ENCODE assay signal across 8 mouse cellular contexts in the genomic region with DNA sequence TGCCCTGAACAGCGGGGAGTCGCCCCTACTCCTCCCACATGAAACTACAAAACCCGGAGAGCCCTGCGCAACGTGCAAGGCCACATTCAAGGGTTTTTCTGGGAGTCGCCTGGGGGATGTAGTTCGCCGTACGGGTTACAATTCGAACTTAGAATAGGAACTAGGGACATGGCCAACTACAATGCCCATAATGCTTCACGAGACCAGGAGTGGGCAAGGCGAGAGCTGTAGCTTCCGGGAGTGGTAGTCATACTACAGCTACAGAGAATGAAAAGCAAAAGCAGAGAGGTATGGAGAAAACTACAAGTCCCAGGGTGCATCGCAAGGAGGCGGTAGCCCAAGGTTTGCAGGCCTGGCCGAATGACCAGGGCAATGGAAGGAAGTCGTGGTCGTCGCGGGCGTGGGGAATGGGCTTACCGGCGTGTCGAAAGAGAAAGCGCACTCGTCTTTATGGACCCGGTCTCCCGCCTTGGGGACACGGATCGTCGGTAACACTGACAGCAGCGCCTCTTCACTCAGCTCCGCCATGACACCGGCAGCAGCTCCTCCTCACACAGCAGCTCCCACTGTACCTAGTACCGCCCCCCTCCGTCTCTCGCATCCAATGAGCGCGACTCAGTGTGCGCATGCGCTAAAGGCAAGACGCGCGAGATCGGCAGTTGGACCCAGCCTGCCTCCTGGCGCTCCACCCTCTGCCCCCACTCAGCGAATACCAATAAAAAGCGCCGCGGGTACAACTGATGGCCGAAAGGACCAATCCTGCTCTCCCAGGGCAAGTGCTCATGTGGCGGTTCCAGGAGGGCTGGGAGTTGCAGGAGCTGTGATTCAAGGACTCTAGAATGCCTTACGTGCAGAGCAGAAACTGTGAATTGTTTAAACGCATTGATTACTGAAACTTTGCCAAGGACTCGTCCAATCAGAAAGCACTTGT. TPM values are rescaled to one million over a fixed set of nuclear protein-coding genes. Genes with fewer than 3 reads are reported as not detected.
DNase-seq lines count a peak whose midpoint lies in the region; ATAC-seq and TF ChIP-seq lines count a peak whose summit lies in the region.

Gene Usp5, minus strand, starts transcription at position 617 of the 931 bp plus-strand sequence.
Gene Cdca3, plus strand, starts transcription at position 680 of the 931 bp plus-strand sequence.

- peak within 1 kb of the TSS; percentile 83 for H3K4me2 ChIP-seq in forebrain, embryonic 13.5 days
- peak within 1 kb of the TSS; percentile 92 for H3K4me2 ChIP-seq in liver, postnatal 0 days (ENCODE audit: low read depth, low read length)
- H3K4me2 ChIP-seq in neural tube, embryonic 14.5 days (ENCODE audit: low read depth, low read length): peak within 1 kb of the TSS; percentile 65

- H3K4me3 ChIP-seq in ES-Bruce4 (ENCODE audit: low read depth, low read length): peak within 1 kb of the TSS; percentile 98
- H3K4me3 ChIP-seq in forebrain, embryonic 13.5 days: peak within 1 kb of the TSS; percentile 56
- peak within 1 kb of the TSS; percentile 94 for H3K4me3 ChIP-seq in liver, postnatal 0 days (ENCODE audit: low read depth, low read length)
- H3K4me3 ChIP-seq in neural tube, embryonic 14.5 days (ENCODE audit: low read depth, low read length): peak within 1 kb of the TSS; percentile 47

- ATAC-seq in cerebellum, adult (ENCODE audit: insufficient number of reproducible peaks, low FRiP score, low TSS enrichment): peak; percentile 85
- ATAC-seq in forebrain, embryonic 13.5 days: peak; percentile 95
- peak; percentile 89 for ATAC-seq in liver, postnatal 0 days
- peak; percentile 94 for ATAC-seq in neural tube, embryonic 14.5 days (ENCODE audit: low read depth)

- DNase-seq in heart, postnatal 10 days: peak; percentile 99
- peak; percentile 100 for DNase-seq in large intestine, adult 2 months (ENCODE audit: low read depth, low spot score)
- peak; percentile 98 for DNase-seq in liver, postnatal 0 days
- peak; percentile 96 for DNase-seq in testis, postnatal 10 days (ENCODE audit: low spot score)

- peak within 1 kb of the TSS; percentile 82 for H3K27ac ChIP-seq in ES-Bruce4 (ENCODE audit: insufficient read depth, low read length)
- H3K27ac ChIP-seq in forebrain, embryonic 13.5 days: peak within 1 kb of the TSS; percentile 89
- H3K27ac ChIP-seq in liver, postnatal 0 days (ENCODE audit: low read depth): peak within 1 kb of the TSS; percentile 82
- peak within 1 kb of the TSS; percentile 78 for H3K27ac ChIP-seq in neural tube, embryonic 14.5 days (ENCODE audit: low read depth, low read length)

- WGBS in forebrain, embryonic 13.5 days: under 1% methylated on average over 55 of the region's 55 CpGs
- under 1% methylated on average over 55 of the region's 55 CpGs for WGBS in large intestine, adult 2 months
- WGBS in liver, postnatal 0 days (ENCODE audit: insufficient replicate concordance): under 1% methylated on average over 52 of the region's 55 CpGs
- WGBS in neural tube, embryonic 14.5 days: under 1% methylated on average over 55 of the region's 55 CpGs

- peak within 1 kb of the TSS; percentile 89 for H3K9ac ChIP-seq in ES-Bruce4 (ENCODE audit: low read depth, poor library complexity, severe bottlenecking)
- H3K9ac ChIP-seq in forebrain, embryonic 13.5 days: peak within 1 kb of the TSS; percentile 84
- peak within 1 kb of the TSS; percentile 97 for H3K9ac ChIP-seq in liver, postnatal 0 days (replicated peaks)
- peak within 1 kb of the TSS; percentile 60 for H3K9ac ChIP-seq in neural tube, embryonic 14.5 days (replicated peaks; ENCODE audit: low read depth, low read length)

- TF ChIP-seq EP300 in ES-Bruce4 (IDR thresholded peaks at IDR 0.05; ENCODE audit: insufficient read depth, low read depth, low read length): no peak
- TF ChIP-seq EP300 in liver, postnatal 0 days (IDR thresholded peaks at IDR 0.05; ENCODE audit: low read depth): peak; percentile 49; the same call in 1 of the 2 replicates

- H3K4me1 ChIP-seq in ES-Bruce4 (ENCODE audit: control insufficient read depth, insufficient read depth, low read length): peaks cover 2% of the 10 kb centered on the region
- peaks cover 51% of the 10 kb centered on the region for H3K4me1 ChIP-seq in forebrain, embryonic 13.5 days
- peaks cover 12% of the 10 kb centered on the region for H3K4me1 ChIP-seq in liver, postnatal 0 days (ENCODE audit: insufficient read depth)
- peaks cover 16% of the 10 kb centered on the region for H3K4me1 ChIP-seq in neural tube, embryonic 14.5 days (ENCODE audit: control insufficient read depth, insufficient read depth, low read length)

- intact Hi-C loops in heart, postnatal 10 days (cut with DNase I): loop anchor here (1.0 kb wide), 1 partner anchor 15 kb away; the partner anchor contains the start of gene Tpi1

- H3K36me3 ChIP-seq in ES-Bruce4 (ENCODE audit: control insufficient read depth, insufficient read depth, low read length, poor library complexity, severe bottlenecking): peaks cover 35% of the 10 kb centered on the region
- peaks cover 52% of the 10 kb centered on the region for H3K36me3 ChIP-seq in forebrain, embryonic 13.5 days (ENCODE audit: poor library complexity, severe bottlenecking)
- H3K36me3 ChIP-seq in liver, postnatal 0 days (replicated peaks; ENCODE audit: insufficient read depth, low read length): peaks cover 39% of the 10 kb centered on the region
- peaks cover 19% of the 10 kb centered on the region for H3K36me3 ChIP-seq in neural tube, embryonic 14.5 days (ENCODE audit: control insufficient read depth, insufficient read depth, low read length)

- peak; percentile 44 for TF ChIP-seq POLR2A in ES-Bruce4 (IDR thresholded peaks at IDR 0.05; ENCODE audit: insufficient read depth, low read length)

- TF ChIP-seq CTCF in ES-Bruce4 (IDR thresholded peaks at IDR 0.05; ENCODE audit: low read depth, low read length): no peak
- peak; percentile 30 for TF ChIP-seq CTCF in liver, postnatal 0 days (IDR thresholded peaks at IDR 0.05; ENCODE audit: low read depth)

- H3K9me3 ChIP-seq in ES-Bruce4 (replicated peaks; ENCODE audit: control insufficient read depth, insufficient read depth, low read length, poor library complexity, severe bottlenecking): no peaks in the 10 kb centered on the region
- no peaks in the 10 kb centered on the region for H3K9me3 ChIP-seq in forebrain, embryonic 13.5 days (replicated peaks)
- no peaks in the 10 kb centered on the region for H3K9me3 ChIP-seq in liver, postnatal 0 days (ENCODE audit: low read length)
- H3K9me3 ChIP-seq in neural tube, embryonic 14.5 days (ENCODE audit: control insufficient read depth, low read length): no peaks in the 10 kb centered on the region

- H3K27me3 ChIP-seq in ES-Bruce4 (ENCODE audit: control insufficient read depth, insufficient read depth, low read length, poor library complexity, severe bottlenecking): no peaks in the 10 kb centered on the region
- H3K27me3 ChIP-seq in forebrain, embryonic 13.5 days: no peaks in the 10 kb centered on the region
- H3K27me3 ChIP-seq in liver, postnatal 0 days (ENCODE audit: insufficient read depth, low read length): no peaks in the 10 kb centered on the region
- no peaks in the 10 kb centered on the region for H3K27me3 ChIP-seq in neural tube, embryonic 14.5 days (ENCODE audit: control insufficient read depth, insufficient read depth, low read length)

RNA-seq across cellular contexts. Expression of gene Usp5, which starts in this region (rescaled TPM):
- polyA plus RNA-seq in ES-Bruce4 (2011; ENCODE audit: insufficient read depth, insufficient read length, low read depth, missing spikeins): 80.9 and 85.2 TPM in 2 replicates
- polyA plus RNA-seq in forebrain, embryonic 13.5 days (2015; fragmentation: Nextera tagmentation; extraction: Ambion mirVana): 178 and 203 TPM in 2 replicates
- 10 to 100 TPM; 87.5 to 87.9 TPM for total RNA-seq in heart, postnatal 10 days (2021)
- polyA plus RNA-seq in large intestine, adult 2 months (2012; rRNA removed): 58.3 and 64.0 TPM in 2 replicates
- 32.2 and 36.6 TPM in 2 replicates for polyA plus RNA-seq in liver, postnatal 0 days (2015; fragmentation: Nextera tagmentation; extraction: Ambion mirVana)
- polyA plus RNA-seq in neural tube, embryonic 14.5 days (2014; fragmentation: Nextera tagmentation; extraction: Ambion mirVana): 162 and 171 TPM in 2 replicates

RNA-seq across cellular contexts. Expression of gene Cdca3, which starts in this region (rescaled TPM):
- 162 and 187 TPM in 2 replicates for polyA plus RNA-seq in ES-Bruce4 (2011; ENCODE audit: insufficient read depth, insufficient read length, low read depth, missing spikeins)
- 207 and 217 TPM in 2 replicates for polyA plus RNA-seq in forebrain, embryonic 13.5 days (2015; fragmentation: Nextera tagmentation; extraction: Ambion mirVana)
- 10 to 100 TPM; 19.1 to 23.2 TPM for total RNA-seq in heart, postnatal 10 days (2021)
- polyA plus RNA-seq in large intestine, adult 2 months (2012; rRNA removed): 120 and 146 TPM in 2 replicates
- polyA plus RNA-seq in liver, postnatal 0 days (2015; fragmentation: Nextera tagmentation; extraction: Ambion mirVana): 96.4 and 98.3 TPM in 2 replicates
- 16.8 and 16.9 TPM in 2 replicates for polyA plus RNA-seq in neural tube, embryonic 14.5 days (2014; fragmentation: Nextera tagmentation; extraction: Ambion mirVana)

Comparison
In these comparisons a context has a peak if more than half of its experiments do, and no peak if none do; other contexts are left out.
1. Peak in every context shown above with its lines: DNase-seq, ATAC-seq, H3K4me3 ChIP-seq and H3K27ac ChIP-seq.
2. H3K4me3 ChIP-seq: peak in every context shown above with its lines; median percentile 98 in ES-Bruce4; 94 in liver, postnatal 0 days; 56 in forebrain, embryonic 13.5 days; 47 in neural tube, embryonic 14.5 days.